Mouse (Mus musculus) cerebellum, adult 2 months (tissue): ENCODE results near the gene Coro2b.

Source experiments
- CTCF ChIP-seq: fragments of 200-500 bp; IDR thresholded peaks from 2 replicates; pipeline ENCODE4 v1.5.1; 2011; ENCODE audit warnings: low read depth, mild to moderate bottlenecking, control low read depth, low read length, moderate library complexity, borderline replicate concordance; ENCODE audit not compliant: insufficient read depth
- POLR2A ChIP-seq: fragments of 200-500 bp; IDR thresholded peaks from 2 replicates; pipeline ENCODE4 v1.6.1; 2011; ENCODE audit warnings: low read length, control low read depth, borderline replicate concordance; ENCODE audit not compliant: insufficient read depth

GRCm38 (mm10) chr9:62471041-62471440, 65.8 kb downstream of the Coro2b start:
- TF ChIP-seq POLR2A (no peak), CTCF (no peak)
